Mouse (Mus musculus) hematopoietic multipotent progenitor cell, adult 10-12 weeks (in vitro differentiated cells): ENCODE results near the gene Tmem158. TPM values are rescaled to one million over a fixed set of nuclear protein-coding genes. Genes with fewer than 3 reads are reported as not detected.

Source experiments
- polyA plus RNA-seq: library from polyadenylated mRNA; stranded (reverse); fragments of >175 nt; gene quantifications from 2 replicates; pipeline ENCODE4 v1.2.3, GENCODE M21; 2012; ENCODE audit warnings: low replicate concordance

Tmem158 gene
- 3.6 and 13.0 TPM in 2 replicates for polyA plus RNA-seq

GRCm38 (mm10) chr9:123260611-123261021 is at the start of gene Tmem158:
Gene Tmem158, minus strand, starts transcription at chr9:123260764.

GRCm38 (mm10) chr9:123215621-123216440 is 44.7 kb downstream of the Tmem158 start, which contains the start of gene Cdcp1:
Gene Cdcp1, minus strand, starts transcription at chr9:123216038.

Other genes with a start within 250 kb of the Tmem158 start
- gene Tmem42, start 239.4 kb downstream of the Tmem158 start, polyA plus RNA-seq = 4.3 and 10.5 TPM in 2 replicates
- gene Tgm4, start 226.0 kb downstream of the Tmem158 start, polyA plus RNA-seq = not detected in 2 replicates
- 46.5 and 76.1 TPM in 2 replicates for gene Zdhhc3, start 147.6 kb downstream of the Tmem158 start, polyA plus RNA-seq
- 1.4 and 9.0 TPM in 2 replicates for gene Exosc7, start 147.5 kb downstream of the Tmem158 start, polyA plus RNA-seq
- 1.1 and 1.4 TPM in 2 replicates for gene Clec3b, start 109.8 kb downstream of the Tmem158 start, polyA plus RNA-seq
- 0.08 TPM in 1 of 2 replicates, not detected in the other for gene Cdcp1, start 44.7 kb downstream of the Tmem158 start, polyA plus RNA-seq
- gene Lars2, start 106.2 kb upstream of the Tmem158 start, polyA plus RNA-seq = 8.4 and 9.2 TPM in 2 replicates
- gene Limd1, start 217.9 kb upstream of the Tmem158 start, polyA plus RNA-seq = 32.9 and 33.1 TPM in 2 replicates